Mouse (Mus musculus): ENCODE results near the gene Tyrobp. TPM values are rescaled to one million over a fixed set of nuclear protein-coding genes. Genes with fewer than 3 reads are reported as not detected.

The Tyrobp gene
- polyA plus RNA-seq, 1 experiment from 2014 or later: 56.5 TPM

GRCm38 (mm10) chr7:30444154-30444970, 30.8 kb downstream of the Tyrobp start:
- H3K9me3 ChIP-seq (ENCODE audit: control insufficient read depth, low read depth, low read length): peaks cover 2% of the 10 kb centered on the region; the same call in 1 of the 2 replicates
- peak; percentile 28; the same call in 1 of the 2 replicates for ATAC-seq (ENCODE audit: insufficient number of reproducible peaks, insufficient read depth, low FRiP score, low read depth)
- no peaks in the 10 kb centered on the region for H3K27me3 ChIP-seq (ENCODE audit: control insufficient read depth, insufficient read depth, low read length)
- H3K4me3 ChIP-seq (ENCODE audit: low read depth, low read length): peak overlapping the region; percentile 57
- H3K4me2 ChIP-seq (replicated peaks; ENCODE audit: low read depth, low read length): peak overlapping the region; percentile 87
- peaks cover 7% of the 10 kb centered on the region; the same call in 1 of the 2 replicates for H3K4me1 ChIP-seq (ENCODE audit: control insufficient read depth, insufficient read depth, low read length)
- peak overlapping the region; percentile 38; the same call in 1 of the 2 replicates for H3K9ac ChIP-seq (replicated peaks; ENCODE audit: low read depth, low read length)
- under 1% methylated on average over 38 of the region's 38 CpGs for whole genome bisulfite sequencing
- H3K36me3 ChIP-seq (ENCODE audit: control insufficient read depth, insufficient read depth, low read length): no peaks in the 10 kb centered on the region
- no peak overlapping the region for H3K27ac ChIP-seq (ENCODE audit: low read length)

- Histone ChIP-seq H3K4me1 (ENCODE audit: control insufficient read depth, insufficient read depth, low read length) (peaks cover 7% of the 10 kb centered on the region; the same call in 1 of the 2 replicates), H3K27ac (ENCODE audit: low read length) (peak within 1 kb of the TSS; percentile 39; the same call in 1 of the 2 replicates), H3K9ac (replicated peaks; ENCODE audit: low read depth, low read length) (peak within 1 kb of the TSS; percentile 38), H3K36me3 (ENCODE audit: control insufficient read depth, insufficient read depth, low read length) (no peaks in the 10 kb centered on the region), H3K4me2 (replicated peaks; ENCODE audit: low read depth, low read length) (peak within 1 kb of the TSS; percentile 87), H3K9me3 (ENCODE audit: control insufficient read depth, low read depth, low read length) (peaks cover 2% of the 10 kb centered on the region; the same call in 1 of the 2 replicates), H3K4me3 (ENCODE audit: low read depth, low read length) (peak within 1 kb of the TSS; percentile 57), H3K27me3 (ENCODE audit: control insufficient read depth, insufficient read depth, low read length) (no peaks in the 10 kb centered on the region)
- peak; percentile 73 for ATAC-seq (ENCODE audit: insufficient number of reproducible peaks, insufficient read depth, low FRiP score, low read depth)
- 1% methylated on average over 40 of the region's 72 CpGs for WGBS
Measured at GRCm38 (mm10) chr7:30444971-30445751, 31.6 kb downstream of the Tyrobp start, which contains the start of gene Aplp1. Gene Aplp1 (minus strand): TSS chr7:30445535.

DNA sequence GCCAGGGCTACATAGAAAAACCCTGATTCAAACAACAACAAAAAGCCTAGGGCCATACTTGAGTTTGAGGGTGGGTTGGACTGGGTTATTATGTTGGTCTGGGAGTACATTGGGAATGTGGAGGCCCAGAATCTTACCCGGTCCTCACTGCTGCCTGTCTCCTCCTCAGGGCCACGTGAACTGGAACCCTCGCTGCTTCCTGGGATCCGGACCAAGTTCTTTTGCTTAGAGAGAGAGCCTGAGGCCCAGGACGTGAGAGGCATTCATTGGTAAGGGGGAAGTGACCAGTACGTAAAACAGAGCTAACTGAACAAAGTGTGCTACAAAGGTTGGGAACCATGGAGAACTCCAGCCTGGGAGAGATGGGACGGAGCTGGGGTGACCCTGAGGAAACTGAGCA, 36.7 kb downstream of the Tyrobp start:
- ATAC-seq (ENCODE audit: insufficient number of reproducible peaks, insufficient read depth, low FRiP score, low read depth): no peak
- H3K4me2 ChIP-seq (replicated peaks; ENCODE audit: low read depth, low read length): no peak overlapping the region
- H3K9me3 ChIP-seq (ENCODE audit: control insufficient read depth, low read depth, low read length): peaks cover 2% of the 10 kb centered on the region; the same call in 1 of the 2 replicates
- no peak overlapping the region for H3K27ac ChIP-seq (ENCODE audit: low read length)
- WGBS: 79% methylated on average over 7 of the region's 7 CpGs
- peaks cover 24% of the 10 kb centered on the region for H3K27me3 ChIP-seq (ENCODE audit: control insufficient read depth, insufficient read depth, low read length)
- no peaks in the 10 kb centered on the region for H3K36me3 ChIP-seq (ENCODE audit: control insufficient read depth, insufficient read depth, low read length)
- no peak overlapping the region for H3K4me3 ChIP-seq (ENCODE audit: low read depth, low read length)
- no peak overlapping the region for H3K9ac ChIP-seq (replicated peaks; ENCODE audit: low read depth, low read length)
- H3K4me1 ChIP-seq (ENCODE audit: control insufficient read depth, insufficient read depth, low read length): no peaks in the 10 kb centered on the region; the same call in 1 of the 2 replicates

- Histone ChIP-seq H3K27me3 (ENCODE audit: control insufficient read depth, insufficient read depth, low read length) (peaks cover 51% of the 10 kb centered on the region), H3K36me3 (ENCODE audit: control insufficient read depth, insufficient read depth, low read length) (no peaks in the 10 kb centered on the region), H3K4me3 (ENCODE audit: low read depth, low read length) (no peak overlapping the region), H3K9ac (replicated peaks; ENCODE audit: low read depth, low read length) (no peak overlapping the region), H3K9me3 (ENCODE audit: control insufficient read depth, low read depth, low read length) (no peaks in the 10 kb centered on the region), H3K27ac (ENCODE audit: low read length) (no peak overlapping the region), H3K4me2 (replicated peaks; ENCODE audit: low read depth, low read length) (no peak overlapping the region), H3K4me1 (ENCODE audit: control insufficient read depth, insufficient read depth, low read length) (peaks cover 14% of the 10 kb centered on the region; the same call in 1 of the 2 replicates)
- 21% methylated on average over 25 of the region's 25 CpGs for WGBS
- ATAC-seq (ENCODE audit: insufficient number of reproducible peaks, insufficient read depth, low FRiP score, low read depth): no peak
Measured at GRCm38 (mm10) chr7:30453327-30453726, 39.8 kb downstream of the Tyrobp start.

- Histone ChIP-seq H3K4me1 (ENCODE audit: control insufficient read depth, insufficient read depth, low read length) (peaks cover 15% of the 10 kb centered on the region; the same call in 1 of the 2 replicates), H3K4me3 (ENCODE audit: low read depth, low read length) (no peak overlapping the region), H3K27ac (ENCODE audit: low read length) (no peak overlapping the region), H3K27me3 (ENCODE audit: control insufficient read depth, insufficient read depth, low read length) (peaks cover 56% of the 10 kb centered on the region), H3K36me3 (ENCODE audit: control insufficient read depth, insufficient read depth, low read length) (no peaks in the 10 kb centered on the region), H3K9ac (replicated peaks; ENCODE audit: low read depth, low read length) (no peak overlapping the region), H3K9me3 (ENCODE audit: control insufficient read depth, low read depth, low read length) (no peaks in the 10 kb centered on the region), H3K4me2 (replicated peaks; ENCODE audit: low read depth, low read length) (0 out of 2 replicates have a peak overlapping the region, but pooled peaks have one; percentile 3)
- WGBS: 2% methylated on average over 25 of the region's 25 CpGs
- ATAC-seq (ENCODE audit: insufficient number of reproducible peaks, insufficient read depth, low FRiP score, low read depth): 0 out of 2 replicates have a peak, but pooled peaks have one; percentile 42
Measured at GRCm38 (mm10) chr7:30453766-30454165, 40.2 kb downstream of the Tyrobp start.

DNA sequence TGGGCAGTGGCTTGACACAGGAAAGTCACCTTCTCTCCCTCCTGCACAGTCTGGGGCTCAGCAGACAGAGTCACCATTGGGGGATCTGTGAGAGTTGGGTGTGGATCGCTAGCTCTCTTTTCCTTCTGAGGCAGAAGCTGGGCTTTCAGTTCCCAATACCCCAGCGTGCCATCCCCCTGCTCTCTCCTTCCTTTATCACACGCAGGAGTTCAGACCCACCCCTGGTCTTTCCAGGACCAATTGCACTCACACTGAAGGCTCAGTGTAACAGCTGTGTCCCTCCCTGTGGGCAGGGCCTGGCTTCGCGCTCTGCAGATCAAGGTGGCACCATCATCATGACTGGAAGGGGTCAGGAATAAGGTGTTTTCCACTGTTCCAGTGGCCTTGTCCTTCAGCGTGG, 40.7 kb downstream of the Tyrobp start:
- Histone ChIP-seq H3K36me3 (ENCODE audit: control insufficient read depth, insufficient read depth, low read length) (no peaks in the 10 kb centered on the region), H3K9me3 (ENCODE audit: control insufficient read depth, low read depth, low read length) (no peaks in the 10 kb centered on the region), H3K9ac (replicated peaks; ENCODE audit: low read depth, low read length) (no peak overlapping the region), H3K4me2 (replicated peaks; ENCODE audit: low read depth, low read length) (0 out of 2 replicates have a peak overlapping the region, but pooled peaks have one; percentile 3), H3K4me1 (ENCODE audit: control insufficient read depth, insufficient read depth, low read length) (peaks cover 15% of the 10 kb centered on the region; the same call in 1 of the 2 replicates), H3K27ac (ENCODE audit: low read length) (no peak overlapping the region), H3K27me3 (ENCODE audit: control insufficient read depth, insufficient read depth, low read length) (peaks cover 60% of the 10 kb centered on the region), H3K4me3 (ENCODE audit: low read depth, low read length) (no peak overlapping the region)
- WGBS: 2% methylated on average over 6 of the region's 6 CpGs
- no peak for ATAC-seq (ENCODE audit: insufficient number of reproducible peaks, insufficient read depth, low FRiP score, low read depth)

- no peak for ATAC-seq (ENCODE audit: insufficient number of reproducible peaks, insufficient read depth, low FRiP score, low read depth)
- Histone ChIP-seq H3K36me3 (ENCODE audit: control insufficient read depth, insufficient read depth, low read length) (no peaks in the 10 kb centered on the region), H3K9me3 (ENCODE audit: control insufficient read depth, low read depth, low read length) (no peaks in the 10 kb centered on the region), H3K4me1 (ENCODE audit: control insufficient read depth, insufficient read depth, low read length) (peaks cover 15% of the 10 kb centered on the region; the same call in 1 of the 2 replicates), H3K27me3 (ENCODE audit: control insufficient read depth, insufficient read depth, low read length) (peaks cover 78% of the 10 kb centered on the region), H3K4me2 (replicated peaks; ENCODE audit: low read depth, low read length) (no peak overlapping the region), H3K4me3 (ENCODE audit: low read depth, low read length) (peak overlapping the region; percentile 17; the same call in 1 of the 2 replicates), H3K9ac (replicated peaks; ENCODE audit: low read depth, low read length) (no peak overlapping the region), H3K27ac (ENCODE audit: low read length) (no peak overlapping the region)
- 4% methylated on average over 9 of the region's 9 CpGs for WGBS
Measured at GRCm38 (mm10) chr7:30456487-30456886, 42.9 kb downstream of the Tyrobp start.
